Mouse (Mus musculus) spleen, adult 18-20 months (tissue): ENCODE measurements at regions not wholly inside any gene's neighbourhood (a gene's known extent, or its start where the extent isn't known, plus 50 kb on each side); places are given as distances from the start of the nearest gene placed in this dataset.

ENCODE experiments used
- DNase-seq, 2 experiments: peaks; one replicate each; pipeline ENCODE4 v3.0.0; 2022; ENCODE audit warnings: mixed read lengths in 2 of 2

- no peak for DNase-seq
These were observed 336.9 kb upstream of the Gcfc2 start for GRCm38 (mm10) chr6:81586441-81587117.

GRCm38 (mm10) chr6:81589727-81590126 lies 333.7 kb upstream of the Gcfc2 start:
- no peak for DNase-seq

GRCm38 (mm10) chr6:81595926-81596325 lies 327.5 kb upstream of the Gcfc2 start:
- DNase-seq: no peak

GRCm38 (mm10) chr6:81608637-81609036 lies 314.8 kb upstream of the Gcfc2 start:
- DNase-seq: no peak

- no peak for DNase-seq
These were observed 311.5 kb upstream of the Gcfc2 start for GRCm38 (mm10) chr6:81611980-81612379.

- no peak for DNase-seq
These were observed 305.5 kb upstream of the Gcfc2 start for GRCm38 (mm10) chr6:81618018-81618417.

- no peak for DNase-seq
These were observed 302.4 kb upstream of the Gcfc2 start for GRCm38 (mm10) chr6:81621028-81621427.

- DNase-seq: no peak
These were observed 300.8 kb upstream of the Gcfc2 start for GRCm38 (mm10) chr6:81622714-81623113.

GRCm38 (mm10) chr6:81625016-81625415 lies 298.5 kb upstream of the Gcfc2 start:
- no peak for DNase-seq

GRCm38 (mm10) chr6:81633586-81633985 lies 289.9 kb upstream of the Gcfc2 start:
- DNase-seq: no peak

GRCm38 (mm10) chr6:81647615-81648375 lies 275.7 kb upstream of the Gcfc2 start:
- DNase-seq: no peak

GRCm38 (mm10) chr6:81651856-81652255 lies 271.6 kb upstream of the Gcfc2 start:
- DNase-seq: no peak

GRCm38 (mm10) chr6:81655205-81655604 lies 268.3 kb upstream of the Gcfc2 start:
- DNase-seq: no peak

GRCm38 (mm10) chr6:81660478-81661395 lies 262.7 kb upstream of the Gcfc2 start:
- no peak for DNase-seq

- DNase-seq: no peak
These were observed 254.5 kb upstream of the Gcfc2 start for GRCm38 (mm10) chr6:81668944-81669343.

- DNase-seq: no peak
These were observed 250.2 kb upstream of the Gcfc2 start for GRCm38 (mm10) chr6:81673316-81673715.

GRCm38 (mm10) chr6:81697284-81697683 lies 226.2 kb upstream of the Gcfc2 start:
- DNase-seq: no peak

- no peak for DNase-seq
These were observed 225.3 kb upstream of the Gcfc2 start for GRCm38 (mm10) chr6:81698173-81698572.

- no peak for DNase-seq
These were observed 208.6 kb upstream of the Gcfc2 start for GRCm38 (mm10) chr6:81714867-81715266.

GRCm38 (mm10) chr6:81716371-81716770 lies 207.1 kb upstream of the Gcfc2 start:
- no peak for DNase-seq

GRCm38 (mm10) chr6:81724601-81725545 lies 198.6 kb upstream of the Gcfc2 start:
- DNase-seq: no peak

GRCm38 (mm10) chr6:81731631-81732030 lies 191.8 kb upstream of the Gcfc2 start:
- no peak for DNase-seq
